Mouse (Mus musculus) liver, embryonic 12.5 days (tissue): ENCODE data around the gene Os9. TPM values are rescaled to one million over a fixed set of nuclear protein-coding genes. Genes with fewer than 3 reads are reported as not detected.
A peak's percentile ranks its signal among the peaks of the same experiment; 100 is the strongest.

Experiments
- ATAC-seq: fragments of 200-750 bp; cut with Nextera tagmentation; 2 replicates; pipeline ENCODE4 v1.8.0; 2017; ENCODE audit warnings: moderate number of reproducible peaks, mild to moderate bottlenecking, moderate library complexity
- H3K27ac ChIP-seq: fragments of 300-500 bp; sonication (generic); 2 replicates; pipeline ENCODE4 v1.5.1; 2016; ENCODE audit warnings: mild to moderate bottlenecking
- H3K27me3 ChIP-seq: fragments of 300-500 bp; sonication (generic); replicated peaks from 2 replicates; pipeline ENCODE4 v1.6.1; 2016; ENCODE audit warnings: mild to moderate bottlenecking, moderate library complexity
- H3K36me3 ChIP-seq: fragments of 300-500 bp; sonication (generic); 2 replicates; pipeline ENCODE4 v1.6.1; 2016; ENCODE audit warnings: mild to moderate bottlenecking, moderate library complexity
- H3K4me1 ChIP-seq: fragments of 300-500 bp; sonication (generic); 2 replicates; pipeline ENCODE4 v1.6.1; 2016
- H3K4me2 ChIP-seq: fragments of 300-500 bp; sonication (generic); 2 replicates; pipeline ENCODE4 v1.6.1; 2016; ENCODE audit warnings: mild to moderate bottlenecking, moderate library complexity
- H3K4me3 ChIP-seq: fragments of 300-500 bp; sonication (generic); 2 replicates; pipeline ENCODE4 v1.5.1; 2016; ENCODE audit warnings: mild to moderate bottlenecking, moderate library complexity
- H3K9ac ChIP-seq: fragments of 300-500 bp; sonication (generic); 2 replicates; pipeline ENCODE4 v1.6.1; 2016; ENCODE audit warnings: mild to moderate bottlenecking, moderate library complexity
- H3K9me3 ChIP-seq: fragments of 300-500 bp; sonication (generic); replicated peaks from 2 replicates; pipeline ENCODE4 v1.6.1; 2016; ENCODE audit warnings: mild to moderate bottlenecking, moderate library complexity
- WGBS: fragments of 180-500 bp; shearing (Covaris S2); methylation state at CpG from one replicate; pipeline ENCODE4 v1.1.7; 2016; ENCODE audit not compliant: insufficient replicate concordance; 5-methylcytosine and 5-hydroxymethylcytosine counted together
- polyA plus RNA-seq: library from polyadenylated mRNA; unstranded; fragments of >200 nt; fragmentation: Nextera tagmentation; extraction: Ambion mirVana; gene quantifications from 2 replicates; pipeline ENCODE4 v1.2.1, GENCODE M21; 2016

Os9 gene
- polyA plus RNA-seq, 1 experiment from 2014 or later: 51.4 TPM

DNA sequence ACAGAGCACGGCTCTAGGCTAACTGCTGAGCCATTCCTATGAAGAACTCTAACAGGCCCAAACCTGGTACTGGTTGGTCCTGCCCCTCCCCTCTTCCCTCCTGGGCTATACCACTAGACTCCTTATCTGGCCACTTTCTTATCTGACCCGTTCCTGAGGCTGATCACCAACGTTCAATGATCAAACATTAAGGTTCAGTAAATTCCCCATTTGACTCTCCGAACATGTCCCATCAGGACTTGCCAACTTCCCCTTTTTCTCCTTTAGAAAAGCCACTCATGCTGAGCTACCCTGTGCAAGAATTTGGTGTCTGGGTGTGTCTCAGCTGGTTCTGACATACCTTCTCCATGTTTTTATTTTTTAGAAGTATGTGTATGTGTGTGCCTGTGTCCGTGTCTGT lies 5.6 kb upstream of the Os9 start:
- peak overlapping the region; percentile 80 for H3K27ac ChIP-seq
- H3K4me1 ChIP-seq: peaks cover 63% of the 10 kb centered on the region
- ATAC-seq: peak; percentile 38

DNA sequence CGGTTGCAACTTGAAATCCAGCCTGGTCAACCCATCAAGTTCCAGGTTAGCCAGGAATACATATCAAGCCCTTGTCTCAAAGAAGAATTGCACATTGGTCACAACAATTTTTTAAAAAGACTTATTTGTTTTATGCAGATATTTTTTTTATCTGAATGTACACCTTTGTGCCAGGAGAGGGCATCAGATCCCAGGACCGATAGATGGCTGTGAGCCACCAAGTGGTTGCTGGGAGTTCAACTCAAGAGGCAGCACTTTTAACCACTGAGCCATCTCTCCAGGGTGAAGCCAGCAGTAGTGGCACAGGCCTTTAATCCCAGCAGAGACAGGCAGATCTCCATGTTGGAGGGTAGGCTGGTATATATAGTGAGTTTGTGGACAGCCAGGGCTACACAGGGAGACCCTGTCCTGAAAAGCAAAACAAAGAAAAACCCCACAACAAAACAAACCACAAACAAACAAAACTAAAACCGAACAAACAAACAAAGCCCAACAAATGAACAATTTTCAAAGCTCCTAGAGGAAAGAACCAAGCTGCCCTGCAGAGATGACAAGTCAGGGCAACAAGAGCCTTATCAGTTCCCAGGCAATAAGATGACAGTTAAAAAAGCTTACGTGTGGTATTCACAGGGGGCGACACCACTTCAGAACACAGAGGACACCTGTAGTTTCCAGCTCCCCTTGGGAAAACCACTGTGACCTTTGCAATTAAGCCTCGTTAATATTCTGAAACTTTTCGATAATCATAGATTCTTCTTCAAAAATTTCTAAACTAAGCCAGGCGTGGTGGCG lies 4.5 kb upstream of the Os9 start:
- ATAC-seq: no peak
- Histone ChIP-seq H3K4me2 (no peak overlapping the region), H3K27ac (peak overlapping the region; percentile 80), H3K4me1 (peaks cover 67% of the 10 kb centered on the region), H3K9me3 (no peaks in the 10 kb centered on the region), H3K9ac (no peak overlapping the region), H3K36me3 (no peaks in the 10 kb centered on the region), H3K27me3 (no peaks in the 10 kb centered on the region), H3K4me3 (no peak overlapping the region)
- 42% methylated on average over 9 of the region's 9 CpGs for WGBS

More for the DNA sequence above, 5.6 kb upstream of the Os9 start:
- Histone ChIP-seq H3K9me3 (no peaks in the 10 kb centered on the region), H3K27me3 (no peaks in the 10 kb centered on the region), H3K4me2 (peak overlapping the region; percentile 16), H3K9ac (no peak overlapping the region), H3K36me3 (no peaks in the 10 kb centered on the region), H3K4me3 (no peak overlapping the region)
- WGBS: 28% methylated on average over 5 of the region's 5 CpGs

DNA sequence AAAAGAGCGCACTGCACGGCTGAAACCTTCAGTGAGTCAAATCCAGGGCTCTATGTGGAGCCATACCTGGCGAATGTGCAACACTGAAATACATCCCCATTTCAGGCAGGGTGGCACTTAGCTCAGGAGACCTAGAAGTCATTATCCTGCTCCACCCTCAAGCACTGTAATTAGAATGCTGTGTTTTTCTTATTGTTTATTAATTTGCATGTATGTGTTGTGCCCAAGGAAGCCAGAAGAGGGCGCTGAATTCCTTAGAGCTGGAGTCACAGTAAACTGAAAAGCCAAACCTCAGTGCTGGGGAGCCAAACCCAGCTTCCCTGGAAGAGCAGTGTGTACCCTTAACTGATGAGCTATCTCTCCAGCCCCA lies 2.5 kb upstream of the Os9 start:
- H3K9ac ChIP-seq: peak overlapping the region; percentile 62
- H3K4me3 ChIP-seq: peak overlapping the region; percentile 42
- no peaks in the 10 kb centered on the region for H3K9me3 ChIP-seq
- H3K27me3 ChIP-seq: no peaks in the 10 kb centered on the region
- WGBS: 20% methylated on average over 4 of the region's 4 CpGs
- H3K36me3 ChIP-seq: peaks cover 14% of the 10 kb centered on the region
- peaks cover 74% of the 10 kb centered on the region for H3K4me1 ChIP-seq
- no peak for ATAC-seq
- peak overlapping the region; percentile 89 for H3K27ac ChIP-seq
- H3K4me2 ChIP-seq: peak overlapping the region; percentile 89

- no peaks in the 10 kb centered on the region for H3K27me3 ChIP-seq
- WGBS: 22% methylated on average over 13 of the region's 13 CpGs
- no peaks in the 10 kb centered on the region for H3K9me3 ChIP-seq
- peak overlapping the region; percentile 62 for H3K9ac ChIP-seq
- H3K27ac ChIP-seq: peak overlapping the region; percentile 89
- peak; percentile 73 for ATAC-seq
- peak overlapping the region; percentile 42 for H3K4me3 ChIP-seq
- H3K4me2 ChIP-seq: peak overlapping the region; percentile 89
- H3K4me1 ChIP-seq: peaks cover 69% of the 10 kb centered on the region
- H3K36me3 ChIP-seq: peaks cover 19% of the 10 kb centered on the region
These were observed 2.0 kb upstream of the Os9 start for GRCm38 (mm10) chr10:127122784-127123435.

- peaks cover 28% of the 10 kb centered on the region for H3K36me3 ChIP-seq
- H3K27me3 ChIP-seq: no peaks in the 10 kb centered on the region
- H3K9ac ChIP-seq: no peak overlapping the region
- no peak overlapping the region for H3K4me3 ChIP-seq
- peak overlapping the region; percentile 89 for H3K27ac ChIP-seq
- no peak for ATAC-seq
- WGBS: 77% methylated on average over 3 of the region's 3 CpGs
- peaks cover 61% of the 10 kb centered on the region for H3K4me1 ChIP-seq
- H3K4me2 ChIP-seq: peak overlapping the region; percentile 89
- H3K9me3 ChIP-seq: no peaks in the 10 kb centered on the region
These were observed 1.1 kb upstream of the Os9 start for GRCm38 (mm10) chr10:127122018-127122417.

- peak overlapping the region; percentile 71 for H3K27ac ChIP-seq
- 4% methylated on average over 34 of the region's 34 CpGs for WGBS
- no peaks in the 10 kb centered on the region for H3K27me3 ChIP-seq
- peak overlapping the region; percentile 89 for H3K4me2 ChIP-seq
- ATAC-seq: peak; percentile 35
- H3K9ac ChIP-seq: peak overlapping the region; percentile 88
- peaks cover 44% of the 10 kb centered on the region for H3K36me3 ChIP-seq
- H3K4me1 ChIP-seq: peaks cover 47% of the 10 kb centered on the region
- H3K4me3 ChIP-seq: peak overlapping the region; percentile 93
- H3K9me3 ChIP-seq: no peaks in the 10 kb centered on the region
These were observed 448 bp downstream of the Os9 start for GRCm38 (mm10) chr10:127120301-127121065.

DNA sequence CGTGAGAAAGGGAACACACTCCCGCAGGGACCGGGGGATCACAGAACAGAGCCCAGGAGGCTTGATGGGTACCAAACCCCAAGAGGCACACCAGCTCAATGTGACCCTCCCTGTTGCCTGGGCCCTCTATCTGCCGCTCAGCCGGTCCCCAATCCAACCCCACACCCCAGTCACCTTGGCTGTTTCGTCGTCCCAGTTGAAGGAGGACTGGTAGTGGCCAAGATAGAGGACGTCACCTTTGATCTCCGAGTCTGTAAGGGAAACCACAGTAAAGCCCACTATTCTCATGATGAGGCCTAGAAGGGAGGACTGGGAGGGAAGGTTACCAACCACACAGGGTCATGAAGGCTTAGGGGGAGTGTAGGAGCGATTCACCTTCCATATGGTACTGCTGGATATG lies 1.7 kb downstream of the Os9 start:
- H3K9ac ChIP-seq: no peak overlapping the region
- H3K4me3 ChIP-seq: no peak overlapping the region
- peaks cover 35% of the 10 kb centered on the region for H3K4me1 ChIP-seq
- no peaks in the 10 kb centered on the region for H3K9me3 ChIP-seq
- H3K36me3 ChIP-seq: peaks cover 48% of the 10 kb centered on the region
- no peak overlapping the region for H3K27ac ChIP-seq
- no peak for ATAC-seq
- H3K4me2 ChIP-seq: no peak overlapping the region
- WGBS: 91% methylated on average over 10 of the region's 10 CpGs
- H3K27me3 ChIP-seq: no peaks in the 10 kb centered on the region

- H3K9me3 ChIP-seq: no peaks in the 10 kb centered on the region
- H3K9ac ChIP-seq: no peak overlapping the region
- H3K27ac ChIP-seq: no peak overlapping the region
- WGBS: 85% methylated on average over 11 of the region's 11 CpGs
- H3K27me3 ChIP-seq: no peaks in the 10 kb centered on the region
- no peak for ATAC-seq
- no peak overlapping the region for H3K4me2 ChIP-seq
- peaks cover 31% of the 10 kb centered on the region for H3K4me1 ChIP-seq
- H3K4me3 ChIP-seq: no peak overlapping the region
- peaks cover 55% of the 10 kb centered on the region for H3K36me3 ChIP-seq
These were observed 2.5 kb downstream of the Os9 start for GRCm38 (mm10) chr10:127118470-127118869.

DNA sequence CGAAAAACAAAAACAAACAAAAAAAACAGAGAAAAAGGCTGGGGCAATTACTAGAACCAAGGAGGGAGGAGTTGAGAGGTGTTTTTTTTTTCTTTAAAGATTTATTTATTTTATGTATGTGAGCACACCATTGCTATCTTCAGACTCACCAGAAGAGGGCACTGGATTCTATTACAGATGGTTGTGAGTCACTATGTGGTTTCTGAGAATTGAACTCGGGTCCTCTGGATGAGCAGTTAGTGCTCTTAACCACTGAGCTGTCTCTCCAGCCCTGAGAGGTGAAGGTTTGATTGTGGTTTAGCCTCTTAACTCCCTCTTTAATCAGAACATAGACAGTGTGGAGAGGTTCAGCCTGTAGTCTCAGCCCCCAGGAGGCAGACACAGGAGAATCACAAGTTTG lies 5.9 kb downstream of the Os9 start:
- H3K27ac ChIP-seq: no peak overlapping the region
- no peak for ATAC-seq
- H3K4me1 ChIP-seq: peaks cover 4% of the 10 kb centered on the region
- H3K27me3 ChIP-seq: no peaks in the 10 kb centered on the region
- H3K9ac ChIP-seq: no peak overlapping the region
- peaks cover 78% of the 10 kb centered on the region for H3K36me3 ChIP-seq
- no peak overlapping the region for H3K4me3 ChIP-seq
- WGBS: 53% methylated on average over 2 of the region's 2 CpGs
- H3K9me3 ChIP-seq: no peaks in the 10 kb centered on the region
- no peak overlapping the region for H3K4me2 ChIP-seq

DNA sequence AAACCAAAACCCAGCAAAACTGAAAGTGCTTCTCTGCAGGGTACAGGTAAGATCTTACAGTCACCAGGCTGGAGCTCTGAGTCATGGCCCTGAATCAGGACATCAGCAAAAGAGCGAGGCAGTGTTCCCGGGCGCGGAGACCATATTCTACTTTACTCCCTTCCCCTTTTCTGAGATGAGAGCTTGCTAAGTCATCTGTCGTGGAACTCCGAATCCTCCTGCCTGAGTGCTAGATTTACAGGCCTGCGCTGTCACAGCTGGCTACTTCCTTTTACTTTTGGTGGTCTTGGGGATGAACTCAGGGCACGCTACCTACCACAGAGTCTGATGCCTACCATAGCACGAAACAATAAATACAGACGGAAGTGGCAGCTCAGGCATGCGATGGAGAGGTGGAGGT lies 6.5 kb downstream of the Os9 start:
- peaks cover 75% of the 10 kb centered on the region for H3K36me3 ChIP-seq

DNA sequence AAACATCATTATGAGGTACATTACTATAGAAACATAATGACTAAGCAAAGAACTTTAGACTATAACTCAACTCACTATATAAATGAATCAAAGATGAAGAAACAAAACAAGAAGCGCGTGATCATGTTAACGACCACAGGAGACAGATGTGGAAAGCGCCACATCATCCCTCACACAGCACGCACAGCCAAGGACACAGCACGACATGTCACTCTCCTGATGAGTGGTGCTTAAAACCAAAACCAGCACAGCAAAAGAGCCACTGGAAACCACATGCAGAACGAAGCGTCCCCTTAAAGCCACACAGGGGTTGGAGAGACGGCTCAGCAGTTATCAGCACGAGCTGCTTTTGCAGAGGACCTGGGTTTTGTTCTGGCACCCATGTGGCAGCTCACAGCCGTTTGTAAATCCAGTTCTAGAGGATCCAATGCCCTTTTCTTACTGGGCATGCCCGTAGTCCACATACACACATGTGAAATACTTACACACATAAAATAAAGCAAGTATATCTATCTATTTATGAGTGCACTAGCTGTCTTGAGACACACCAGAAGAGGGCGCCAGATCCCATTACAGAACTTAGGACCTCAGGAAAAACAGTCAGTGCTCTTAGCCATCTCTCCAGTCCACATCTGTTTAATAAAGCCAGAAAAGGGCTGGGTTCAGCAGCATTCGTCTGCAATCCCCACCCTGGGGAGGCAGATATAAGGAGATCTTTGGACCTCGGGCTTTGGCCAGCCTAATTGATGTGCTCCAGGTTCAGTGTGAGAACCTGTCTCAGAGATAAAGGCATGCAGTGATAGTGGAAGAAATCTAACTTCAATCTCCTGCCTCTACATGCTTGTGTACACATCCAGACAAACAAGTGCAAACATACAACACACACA lies 9.7 kb downstream of the Os9 start:
- no peak for ATAC-seq

More for the DNA sequence above, 6.5 kb downstream of the Os9 start:
- Histone ChIP-seq H3K27ac (no peak overlapping the region), H3K9ac (no peak overlapping the region), H3K4me1 (peaks cover 4% of the 10 kb centered on the region; the same call in 1 of the 2 replicates), H3K4me2 (no peak overlapping the region), H3K4me3 (no peak overlapping the region), H3K9me3 (no peaks in the 10 kb centered on the region), H3K27me3 (no peaks in the 10 kb centered on the region)
- WGBS: 76% methylated on average over 11 of the region's 11 CpGs
- ATAC-seq: no peak

More for the DNA sequence above, 9.7 kb downstream of the Os9 start:
- Histone ChIP-seq H3K4me2 (no peak overlapping the region), H3K9ac (no peak overlapping the region), H3K4me1 (peaks cover 27% of the 10 kb centered on the region), H3K36me3 (peaks cover 58% of the 10 kb centered on the region), H3K9me3 (no peaks in the 10 kb centered on the region), H3K27me3 (no peaks in the 10 kb centered on the region), H3K27ac (no peak overlapping the region), H3K4me3 (no peak overlapping the region)
- WGBS: 71% methylated on average over 15 of the region's 15 CpGs
